Mouse (Mus musculus) hindbrain, embryonic 14.5 days (tissue): ENCODE results near the gene Tff3. TPM values are rescaled to one million over a fixed set of nuclear protein-coding genes. Genes with fewer than 3 reads are reported as not detected.

ENCODE experiments used
- ATAC-seq: fragments of 200-750 bp; cut with Nextera tagmentation; 2 replicates; pipeline ENCODE4 v1.8.0; 2017; ENCODE audit warnings: moderate number of reproducible peaks, mild to moderate bottlenecking, moderate TSS enrichment, moderate library complexity; ENCODE audit not compliant: low FRiP score
- DNase-seq: peaks from one replicate; pipeline ENCODE4 v3.0.0-alpha.2; 2015; ENCODE audit warnings: low spot score
- H3K27ac ChIP-seq: fragments of 300-500 bp; sonication (generic); 2 replicates; pipeline ENCODE4 v1.5.1; 2014; ENCODE audit warnings: mild to moderate bottlenecking, moderate library complexity
- H3K27me3 ChIP-seq: fragments of 300-500 bp; sonication (generic); 2 replicates; pipeline ENCODE4 v1.6.1; 2014; ENCODE audit warnings: mild to moderate bottlenecking, low read length, mixed read lengths; ENCODE audit not compliant: control insufficient read depth, insufficient read depth
- H3K36me3 ChIP-seq: fragments of 300-500 bp; sonication (generic); replicated peaks from 2 replicates; pipeline ENCODE4 v1.6.1; 2014; ENCODE audit not compliant: control insufficient read depth, insufficient read depth
- H3K4me1 ChIP-seq: fragments of 300-500 bp; sonication (generic); replicated peaks from 2 replicates; pipeline ENCODE4 v1.6.1; 2014; ENCODE audit warnings: antibody characterized with exemption, low read length, mixed read lengths; ENCODE audit not compliant: control insufficient read depth, insufficient read depth
- H3K4me2 ChIP-seq: fragments of 300-500 bp; sonication (generic); replicated peaks from 2 replicates; pipeline ENCODE4 v1.6.1; 2014; ENCODE audit warnings: mild to moderate bottlenecking, moderate library complexity
- H3K4me3 ChIP-seq: fragments of 300-500 bp; sonication (generic); replicated peaks from 2 replicates; pipeline ENCODE4 v1.5.1; 2014; ENCODE audit warnings: mild to moderate bottlenecking, low read length
- H3K9ac ChIP-seq: fragments of 300-500 bp; sonication (generic); 2 replicates; pipeline ENCODE4 v1.6.1; 2014
- H3K9me3 ChIP-seq: fragments of 300-500 bp; sonication (generic); 2 replicates; pipeline ENCODE4 v1.6.1; 2016; ENCODE audit warnings: low read length; ENCODE audit not compliant: control insufficient read depth
- WGBS: fragments of 180-500 bp; shearing (Covaris S2); extraction: QIAGEN DNeasy Blood & Tissue Kit; methylation state at CpG from one replicate; pipeline ENCODE4 v1.1.7; 2014; 5-methylcytosine and 5-hydroxymethylcytosine counted together
- polyA plus RNA-seq: library from polyadenylated mRNA; unstranded; fragments of >200 nt; fragmentation: Nextera tagmentation; extraction: Ambion mirVana; gene quantifications from 2 replicates; pipeline ENCODE4 v1.2.1, GENCODE M21; 2014

Tff3 gene
- polyA plus RNA-seq, 1 experiment from 2014 or later = 4.5 TPM

- no peak for DNase-seq
- H3K27ac ChIP-seq = no peak overlapping the region
- no peaks in the 10 kb centered on the region for H3K4me1 ChIP-seq
- no peak for ATAC-seq
- H3K4me3 ChIP-seq = no peak overlapping the region
- no peak overlapping the region for H3K9ac ChIP-seq
- H3K4me2 ChIP-seq = no peak overlapping the region
- peaks cover 28% of the 10 kb centered on the region for H3K36me3 ChIP-seq
- H3K27me3 ChIP-seq = no peaks in the 10 kb centered on the region
- 87% methylated on average over 8 of the region's 8 CpGs for WGBS
- H3K9me3 ChIP-seq = no peaks in the 10 kb centered on the region
Observed at GRCm38 (mm10) chr17:31103823-31104222, 25.6 kb downstream of the Tff3 start.

GRCm38 (mm10) chr17:31103007-31103570 lies 26.4 kb downstream of the Tff3 start:
- H3K9me3 ChIP-seq = no peaks in the 10 kb centered on the region
- 91% methylated on average over 8 of the region's 8 CpGs for WGBS
- no peaks in the 10 kb centered on the region for H3K4me1 ChIP-seq
- H3K27ac ChIP-seq = no peak overlapping the region
- no peak overlapping the region for H3K9ac ChIP-seq
- H3K4me2 ChIP-seq = no peak overlapping the region
- DNase-seq (no peak), ATAC-seq (no peak)
- peaks cover 23% of the 10 kb centered on the region; the same call in 1 of the 2 replicates for H3K36me3 ChIP-seq
- H3K27me3 ChIP-seq = no peaks in the 10 kb centered on the region
- H3K4me3 ChIP-seq = no peak overlapping the region

GRCm38 (mm10) chr17:31098788-31099187 lies 30.7 kb downstream of the Tff3 start:
- Histone ChIP-seq H3K4me3 (no peak overlapping the region), H3K27me3 (no peaks in the 10 kb centered on the region), H3K27ac (no peak overlapping the region), H3K9ac (no peak overlapping the region), H3K9me3 (no peaks in the 10 kb centered on the region), H3K36me3 (peaks cover 36% of the 10 kb centered on the region), H3K4me1 (peaks cover 7% of the 10 kb centered on the region; the same call in 1 of the 2 replicates), H3K4me2 (no peak overlapping the region)
- DNase-seq (no peak), ATAC-seq (no peak)
- WGBS = 90% methylated on average over 5 of the region's 5 CpGs

- Histone ChIP-seq H3K4me1 (peaks cover 7% of the 10 kb centered on the region; the same call in 1 of the 2 replicates), H3K4me2 (no peak overlapping the region), H3K36me3 (peaks cover 28% of the 10 kb centered on the region), H3K4me3 (no peak overlapping the region), H3K27me3 (no peaks in the 10 kb centered on the region), H3K9ac (no peak overlapping the region), H3K9me3 (no peaks in the 10 kb centered on the region), H3K27ac (no peak overlapping the region)
- ATAC-seq (no peak), DNase-seq (no peak)
- 95% methylated on average over 2 of the region's 2 CpGs for WGBS
Observed at GRCm38 (mm10) chr17:31096893-31097292, 32.6 kb downstream of the Tff3 start.

- H3K27ac ChIP-seq = no peak overlapping the region
- no peaks in the 10 kb centered on the region for H3K9me3 ChIP-seq
- H3K27me3 ChIP-seq = no peaks in the 10 kb centered on the region
- peaks cover 20% of the 10 kb centered on the region for H3K4me1 ChIP-seq
- DNase-seq (no peak), ATAC-seq (no peak)
- H3K4me2 ChIP-seq = no peak overlapping the region
- no peak overlapping the region for H3K4me3 ChIP-seq
- H3K9ac ChIP-seq = no peak overlapping the region
- WGBS = 83% methylated on average over 7 of the region's 7 CpGs
- H3K36me3 ChIP-seq = peaks cover 28% of the 10 kb centered on the region
Observed at GRCm38 (mm10) chr17:31095570-31095969, 33.9 kb downstream of the Tff3 start.

- peaks cover 28% of the 10 kb centered on the region for H3K36me3 ChIP-seq
- DNase-seq (no peak), ATAC-seq (no peak)
- H3K27me3 ChIP-seq = no peaks in the 10 kb centered on the region
- WGBS = 55% methylated on average over 5 of the region's 5 CpGs
- no peak overlapping the region for H3K4me3 ChIP-seq
- no peaks in the 10 kb centered on the region for H3K9me3 ChIP-seq
- peaks cover 28% of the 10 kb centered on the region for H3K4me1 ChIP-seq
- no peak overlapping the region for H3K9ac ChIP-seq
- H3K4me2 ChIP-seq = no peak overlapping the region
- H3K27ac ChIP-seq = no peak overlapping the region
Observed at GRCm38 (mm10) chr17:31094781-31095180, 34.7 kb downstream of the Tff3 start.

GRCm38 (mm10) chr17:31091023-31091735 lies 38.3 kb downstream of the Tff3 start:
- no peak overlapping the region for H3K4me2 ChIP-seq
- H3K9ac ChIP-seq = peak overlapping the region; percentile 14
- H3K4me3 ChIP-seq = no peak overlapping the region
- ATAC-seq = no peak
- no peaks in the 10 kb centered on the region for H3K27me3 ChIP-seq
- H3K4me1 ChIP-seq = peaks cover 49% of the 10 kb centered on the region
- peaks cover 8% of the 10 kb centered on the region for H3K36me3 ChIP-seq
- WGBS = 39% methylated on average over 13 of the region's 13 CpGs
- peak overlapping the region; percentile 12; the same call in 1 of the 2 replicates for H3K27ac ChIP-seq
- H3K9me3 ChIP-seq = no peaks in the 10 kb centered on the region
- no peak for DNase-seq

- Histone ChIP-seq H3K4me3 (no peak overlapping the region), H3K9me3 (no peaks in the 10 kb centered on the region), H3K27ac (0 out of 2 replicates have a peak overlapping the region, but pooled peaks have one; percentile 4), H3K4me1 (peaks cover 49% of the 10 kb centered on the region), H3K4me2 (no peak overlapping the region), H3K36me3 (no peaks in the 10 kb centered on the region), H3K27me3 (no peaks in the 10 kb centered on the region), H3K9ac (no peak overlapping the region)
- ATAC-seq = no peak
- 81% methylated on average over 8 of the region's 8 CpGs for WGBS
- no peak for DNase-seq
Observed at GRCm38 (mm10) chr17:31089848-31090247, 39.6 kb downstream of the Tff3 start.

- DNase-seq (no peak), ATAC-seq (no peak)
- Histone ChIP-seq H3K9me3 (no peaks in the 10 kb centered on the region), H3K9ac (no peak overlapping the region), H3K4me2 (no peak overlapping the region), H3K4me3 (no peak overlapping the region), H3K27me3 (no peaks in the 10 kb centered on the region), H3K27ac (no peak overlapping the region), H3K36me3 (no peaks in the 10 kb centered on the region), H3K4me1 (peaks cover 42% of the 10 kb centered on the region)
- WGBS = 49% methylated on average over 5 of the region's 5 CpGs
Observed at GRCm38 (mm10) chr17:31088711-31089110, 40.7 kb downstream of the Tff3 start.
